Mouse (Mus musculus) gastrocnemius, postnatal 14 days (tissue): ENCODE results near the gene Cryzl2. TPM values are rescaled to one million over a fixed set of nuclear protein-coding genes. Genes with fewer than 3 reads are reported as not detected.

ENCODE experiments used
- DNase-seq: peaks from one replicate; pipeline ENCODE4 v3.0.0; 2021; ENCODE audit warnings: mixed read lengths
- intact Hi-C: fragments of 180-260 bp; cut with DNase I; formaldehyde crosslinking; loops from one replicate; pipeline ENCODE4 v1.15.1; 2025; ENCODE audit warnings: low total_unique reads
- total RNA-seq, 2 experiments: library from RNA; stranded (reverse); gene quantifications; 2 replicates each; pipeline ENCODE4 v1.2.3; 2021

Gene Cryzl2
- total RNA-seq, 2 experiments from 2014 or later, result 2.7 to 3.1 TPM

DNA sequence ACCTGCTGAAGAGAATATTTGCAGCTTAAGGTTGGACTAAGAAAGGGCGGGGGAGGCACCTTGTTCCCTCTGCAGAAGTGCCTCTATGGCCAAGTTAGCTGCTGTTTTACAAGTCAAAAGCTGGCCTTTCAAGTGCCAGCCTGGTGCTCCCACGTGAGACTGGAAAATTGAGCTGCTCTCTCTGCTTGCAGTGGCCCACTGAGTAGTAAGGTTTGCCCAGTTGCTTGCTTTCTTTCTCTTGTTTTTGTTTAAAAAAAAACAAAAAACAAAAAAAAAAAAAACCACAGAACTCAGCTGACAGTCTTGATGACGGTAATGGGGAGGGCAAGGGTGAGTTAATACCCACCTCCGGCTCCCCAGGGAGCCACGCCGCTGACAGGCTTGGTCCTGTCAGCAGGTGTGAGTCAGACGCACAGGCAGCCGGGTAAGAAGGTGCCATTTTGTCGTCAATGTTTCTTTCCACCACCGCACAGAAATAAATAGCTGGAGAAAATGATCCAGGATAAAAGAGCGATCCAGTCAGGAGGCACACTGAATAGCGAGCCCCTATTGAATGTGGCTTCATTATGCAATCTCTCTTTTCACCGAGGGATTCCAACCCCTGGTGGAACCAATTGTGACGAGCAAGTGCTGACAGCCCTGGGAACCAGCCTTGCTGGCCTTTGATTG, 18.3 kb upstream of the Cryzl2 start:
- no peak for DNase-seq
- intact Hi-C loops, result no loop called here

DNA sequence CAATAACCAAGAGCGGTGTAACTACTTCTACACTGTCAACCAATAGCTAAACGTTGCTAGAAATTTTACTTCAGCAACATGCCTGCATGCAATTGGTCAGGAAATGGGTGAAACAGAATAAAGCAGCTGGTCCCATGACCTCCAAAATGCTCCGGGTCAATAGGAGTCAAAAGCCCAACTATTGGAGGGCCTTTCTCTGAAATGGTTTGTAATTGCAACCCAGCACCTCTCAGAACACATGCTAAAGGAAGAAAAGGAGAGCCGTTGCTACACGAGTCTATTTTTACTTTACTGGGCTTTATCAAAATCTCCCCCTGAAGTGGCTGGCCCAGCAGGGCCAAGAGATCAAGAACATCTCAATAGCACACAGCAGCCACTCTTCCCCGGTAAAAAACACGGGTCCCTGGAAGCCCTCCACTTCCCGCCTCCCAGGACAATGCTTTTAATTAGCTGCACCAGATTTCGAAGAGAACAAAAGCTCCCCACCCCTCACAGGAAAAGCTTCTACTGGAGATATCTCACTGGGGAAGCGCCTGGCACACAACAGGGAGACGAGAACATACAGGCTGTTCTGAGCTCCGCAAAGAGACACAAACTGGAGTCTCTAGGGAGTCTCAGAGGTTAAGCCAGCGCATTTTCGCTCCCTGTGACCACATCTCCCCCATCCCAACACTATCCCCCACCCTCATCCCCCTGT, 15.2 kb upstream of the Cryzl2 start:
- intact Hi-C loops, result no loop called here
- DNase-seq, result peak; percentile 17

DNA sequence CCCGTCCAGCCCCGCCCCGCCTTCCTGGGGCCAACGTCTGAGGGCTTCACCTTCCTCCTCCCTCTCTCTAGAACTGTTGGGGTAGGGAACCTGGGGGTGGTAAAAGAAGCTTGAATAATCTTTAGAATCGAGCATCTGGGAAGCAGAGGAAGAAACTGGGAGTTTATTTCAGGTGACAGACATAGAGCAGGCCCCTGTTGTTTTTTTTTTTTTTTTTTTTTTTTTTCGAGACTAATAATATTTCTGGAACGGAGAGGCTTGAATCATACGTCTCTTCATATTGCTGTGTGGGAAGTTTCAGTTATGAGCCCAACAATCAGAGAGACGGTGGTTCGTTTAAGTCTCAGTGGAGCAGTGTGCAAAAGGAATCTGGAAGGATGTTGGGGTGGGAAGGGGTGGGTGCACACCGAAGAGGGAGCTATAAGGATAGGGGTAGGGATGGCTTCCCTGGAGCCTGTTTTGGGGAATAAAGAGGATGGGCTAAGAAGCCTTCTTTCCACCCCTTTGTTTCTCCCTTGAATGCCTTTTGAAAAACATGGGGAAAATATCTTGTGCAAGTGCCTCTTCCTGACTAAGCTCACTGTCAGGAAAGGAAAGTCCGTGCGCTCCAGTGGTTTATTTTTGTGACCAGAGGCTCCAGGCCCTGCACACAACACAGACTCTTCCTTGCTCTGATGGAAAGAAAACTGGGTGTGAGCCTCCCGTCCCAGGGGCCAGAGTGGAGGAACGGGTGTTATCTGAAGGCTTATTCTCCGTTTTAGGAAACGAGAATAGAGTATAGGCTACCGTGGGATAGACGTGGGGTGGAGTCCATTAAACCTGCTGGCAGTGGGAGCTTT, 14.4 kb upstream of the Cryzl2 start:
- no peak for DNase-seq
- intact Hi-C loops, result no loop called here

DNA sequence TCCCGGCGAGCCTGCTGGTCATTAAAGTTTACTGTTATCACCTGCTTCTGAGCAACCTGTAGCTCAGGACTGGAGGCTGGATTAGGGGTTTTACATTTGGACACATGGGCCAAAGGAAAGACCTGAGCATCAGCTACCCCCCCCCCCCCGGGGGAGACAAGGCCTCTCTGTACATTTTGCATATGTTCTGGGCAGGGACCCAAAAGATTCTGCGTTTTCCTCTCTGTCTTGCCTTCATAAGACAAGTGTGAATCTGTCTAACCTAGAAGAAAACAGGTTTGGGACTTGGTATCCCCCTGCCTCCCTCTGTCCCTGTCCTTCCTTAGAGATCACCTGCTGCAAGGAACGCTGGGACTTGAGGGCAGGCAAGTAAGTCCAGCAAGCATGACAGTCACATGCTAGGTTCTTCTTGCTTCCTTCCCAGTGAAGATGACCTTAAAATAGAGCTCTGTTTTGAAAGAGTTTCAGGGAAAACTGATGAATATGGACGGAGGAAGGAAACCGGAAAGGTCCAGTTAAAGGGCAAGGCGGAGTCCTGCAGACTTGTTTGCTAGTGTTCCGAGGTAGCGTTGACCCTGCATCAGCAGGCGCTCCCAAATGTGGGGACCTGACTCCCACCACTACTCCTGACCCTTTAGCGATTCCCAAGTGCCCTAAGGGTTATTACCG, 13.6 kb upstream of the Cryzl2 start:
- intact Hi-C loops, result no loop called here
- DNase-seq, result no peak

DNA sequence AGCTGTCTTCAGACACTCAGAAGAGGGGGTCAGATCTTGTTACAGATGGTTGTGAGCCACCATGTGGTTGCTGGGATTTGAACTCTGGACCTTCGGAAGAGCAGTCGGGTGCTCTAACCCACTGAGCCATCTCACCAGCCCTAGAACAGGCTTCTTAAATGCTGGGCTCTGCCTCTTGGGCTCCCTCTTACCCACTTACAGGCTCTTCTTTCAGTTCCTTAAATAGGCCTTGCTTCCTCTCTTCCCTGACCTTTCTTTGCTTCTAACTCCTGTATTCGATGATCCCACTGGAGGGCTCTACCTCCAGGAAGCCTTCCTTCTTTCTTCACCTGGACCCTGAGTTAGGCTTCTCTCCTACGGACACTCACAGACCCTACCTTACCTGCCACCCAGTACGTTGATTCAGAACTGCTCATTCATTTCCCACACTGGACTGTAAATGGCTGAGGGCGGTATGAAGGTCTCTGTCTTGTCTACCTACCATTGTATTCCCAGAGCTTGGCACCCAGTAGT, 12.9 kb upstream of the Cryzl2 start:
- intact Hi-C loops, result no loop called here
- DNase-seq, result no peak

DNA sequence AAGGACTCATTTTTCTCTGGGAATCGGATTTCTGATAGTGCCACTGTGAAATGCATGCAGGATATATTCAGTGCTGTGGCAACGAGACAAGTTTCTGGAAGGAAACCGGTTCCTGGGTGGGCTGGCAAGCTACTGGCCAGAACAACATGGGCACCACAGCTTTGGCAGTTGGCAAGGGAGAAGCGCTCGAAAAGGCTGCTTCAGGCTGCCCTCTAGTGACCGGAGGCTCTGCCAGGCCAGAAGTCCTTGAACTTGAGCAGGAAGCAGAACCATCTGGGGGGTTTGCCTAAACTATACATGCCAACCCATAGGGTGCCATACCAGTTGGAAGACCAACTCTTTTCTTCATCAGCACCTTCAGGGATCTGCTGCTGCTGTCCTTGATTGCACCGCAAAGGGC, 12.1 kb upstream of the Cryzl2 start:
- intact Hi-C loops, result no loop called here
- DNase-seq, result peak; percentile 59

DNA sequence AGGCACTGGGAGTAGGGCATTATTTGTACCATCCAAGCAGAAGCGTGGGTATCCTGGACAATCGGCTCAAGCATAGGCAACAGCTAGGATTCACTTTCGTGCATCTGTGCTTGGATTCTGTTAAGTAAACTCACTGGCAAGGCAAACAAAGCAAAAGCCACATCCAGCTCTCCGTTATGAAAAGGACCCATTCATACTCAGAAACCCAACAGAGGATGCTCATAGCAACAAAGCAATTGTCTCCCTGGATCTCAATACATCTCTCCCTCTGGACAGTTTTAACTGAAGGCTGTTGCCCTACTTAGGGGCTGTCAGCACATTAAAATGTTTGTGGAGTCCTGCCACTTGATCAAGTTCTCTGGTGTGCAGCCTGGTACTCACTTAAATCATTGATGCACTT, 11.2 kb upstream of the Cryzl2 start:
- DNase-seq, result no peak
- intact Hi-C loops, result no loop called here

DNA sequence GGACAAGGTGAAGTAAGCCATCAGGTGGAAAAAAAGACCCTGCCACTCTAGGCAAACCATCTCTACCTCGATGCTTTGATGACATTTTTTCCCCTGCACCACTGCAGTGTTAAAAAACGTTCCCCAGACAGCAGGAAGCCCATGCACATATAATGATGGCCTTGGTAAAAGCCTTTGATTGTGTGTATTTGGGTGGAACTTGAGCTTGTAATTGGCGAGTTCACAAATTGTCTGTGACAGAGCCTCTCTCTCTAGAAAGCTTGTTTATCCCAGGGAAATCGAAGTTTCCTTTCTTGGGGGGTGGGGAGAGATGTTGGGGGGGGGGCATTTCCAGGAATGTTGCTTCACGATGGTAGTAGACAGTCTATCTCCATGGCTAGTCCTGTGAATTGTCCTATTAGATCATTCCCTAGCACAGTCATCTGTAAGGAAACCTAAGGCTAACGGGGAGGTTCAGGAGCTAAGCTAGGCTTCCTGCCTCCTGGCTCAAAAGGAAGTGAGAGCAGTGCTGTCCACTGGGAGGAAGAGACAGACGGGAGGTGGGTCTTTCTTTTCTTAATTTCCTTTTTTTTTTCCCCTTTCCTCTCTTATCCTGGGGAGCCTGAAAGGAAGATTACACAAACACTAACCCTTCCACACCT, 10.1 kb upstream of the Cryzl2 start:
- intact Hi-C loops, result no loop called here
- no peak for DNase-seq

DNA sequence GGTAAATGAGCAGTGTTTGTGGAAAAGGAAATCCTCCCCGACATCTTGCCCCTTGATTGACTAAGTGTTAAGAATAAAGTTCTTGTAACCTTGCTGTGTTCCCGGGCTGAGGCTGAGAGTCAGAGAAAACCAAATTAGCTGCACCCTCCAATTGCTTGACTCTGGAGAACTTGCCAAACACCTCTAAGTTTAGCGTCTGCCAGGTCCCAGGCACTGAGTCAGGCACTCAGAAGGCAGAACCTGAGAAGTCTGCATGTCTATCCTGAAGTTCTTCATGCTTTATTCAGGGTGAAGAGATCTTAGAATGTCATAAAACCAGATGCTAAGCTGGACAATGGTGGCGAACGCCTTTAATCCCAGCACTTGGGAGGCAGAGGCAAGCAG, 9.6 kb upstream of the Cryzl2 start:
- no peak for DNase-seq
- intact Hi-C loops, result no loop called here

DNA sequence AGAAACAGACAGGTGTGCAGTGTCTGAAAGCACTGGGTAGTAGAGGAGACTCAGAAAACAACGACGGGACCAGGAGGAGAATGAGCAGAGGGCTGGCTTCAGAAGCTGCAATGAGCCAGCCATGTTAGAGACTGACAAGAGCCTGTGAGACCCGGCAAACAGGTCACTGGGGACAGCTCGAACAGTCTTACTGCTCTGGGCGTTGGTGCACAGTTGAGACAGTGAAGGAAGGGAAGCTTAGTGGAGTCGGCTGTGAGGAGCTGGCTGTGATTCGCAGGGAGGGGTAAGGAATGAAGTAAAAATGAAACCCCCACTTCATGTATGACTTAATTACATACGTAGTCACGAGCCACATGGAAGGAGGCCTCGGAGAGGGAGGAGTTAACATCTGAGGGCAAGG, 8.8 kb upstream of the Cryzl2 start:
- intact Hi-C loops, result no loop called here
- no peak for DNase-seq

DNA sequence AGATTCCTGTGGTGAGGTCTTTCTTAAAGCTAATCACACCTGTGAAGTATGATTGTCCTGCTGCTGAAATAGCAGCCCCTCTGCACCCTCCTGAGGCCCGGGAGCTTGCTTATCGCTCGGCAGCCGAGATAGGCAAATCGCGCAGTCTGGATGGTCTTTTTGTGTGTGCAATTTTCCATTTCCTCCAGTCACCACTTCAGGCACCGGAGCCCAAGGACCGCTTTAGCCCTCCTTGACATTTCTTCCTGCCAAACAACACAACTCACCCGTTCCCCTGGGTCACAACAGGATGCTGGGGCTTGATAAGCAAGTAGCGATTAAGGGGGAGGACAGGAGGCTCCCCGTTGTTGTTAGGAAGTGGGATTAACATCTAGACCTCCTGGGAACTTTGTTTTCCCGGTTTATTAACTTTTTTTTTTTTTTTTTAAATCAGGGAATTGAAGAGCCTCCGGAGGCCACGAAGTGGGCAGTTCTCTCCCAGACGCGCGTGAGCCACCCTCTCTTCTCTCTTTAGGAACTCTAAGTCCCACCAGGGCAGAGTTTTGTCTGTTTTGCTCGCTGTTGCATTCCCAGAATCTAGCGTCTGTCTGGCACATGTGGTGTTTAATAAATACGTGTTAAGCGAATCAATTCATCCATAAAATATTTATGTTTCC, 8.3 kb upstream of the Cryzl2 start:
- intact Hi-C loops, result loop anchor here (10.0 kb wide), 1 partner anchor 155 kb away; no protein-coding TSS in a partner anchor
- DNase-seq, result no peak

DNA sequence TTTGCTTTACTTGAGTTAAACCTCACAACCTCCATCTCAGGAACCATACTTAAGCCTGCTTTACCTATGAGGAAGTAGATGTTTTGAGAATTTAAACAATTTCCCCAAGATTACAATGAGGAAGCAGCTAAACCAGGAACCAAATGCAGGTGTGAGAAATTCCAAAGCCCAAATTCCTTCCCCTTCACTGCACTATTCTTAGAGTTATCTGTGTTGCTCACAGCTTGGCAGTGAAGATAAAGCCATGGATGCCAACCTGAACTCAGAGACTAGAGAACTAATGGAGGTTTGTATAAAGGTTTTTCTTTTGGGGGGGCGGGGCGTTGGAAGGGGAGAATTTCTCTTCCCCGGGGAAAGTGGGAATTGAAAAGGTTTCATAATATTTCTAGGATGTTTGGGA, 6.1 kb upstream of the Cryzl2 start:
- DNase-seq, result no peak
- intact Hi-C loops, result loop anchor here (10.0 kb wide), 1 partner anchor 157 kb away; no protein-coding TSS in a partner anchor

DNA sequence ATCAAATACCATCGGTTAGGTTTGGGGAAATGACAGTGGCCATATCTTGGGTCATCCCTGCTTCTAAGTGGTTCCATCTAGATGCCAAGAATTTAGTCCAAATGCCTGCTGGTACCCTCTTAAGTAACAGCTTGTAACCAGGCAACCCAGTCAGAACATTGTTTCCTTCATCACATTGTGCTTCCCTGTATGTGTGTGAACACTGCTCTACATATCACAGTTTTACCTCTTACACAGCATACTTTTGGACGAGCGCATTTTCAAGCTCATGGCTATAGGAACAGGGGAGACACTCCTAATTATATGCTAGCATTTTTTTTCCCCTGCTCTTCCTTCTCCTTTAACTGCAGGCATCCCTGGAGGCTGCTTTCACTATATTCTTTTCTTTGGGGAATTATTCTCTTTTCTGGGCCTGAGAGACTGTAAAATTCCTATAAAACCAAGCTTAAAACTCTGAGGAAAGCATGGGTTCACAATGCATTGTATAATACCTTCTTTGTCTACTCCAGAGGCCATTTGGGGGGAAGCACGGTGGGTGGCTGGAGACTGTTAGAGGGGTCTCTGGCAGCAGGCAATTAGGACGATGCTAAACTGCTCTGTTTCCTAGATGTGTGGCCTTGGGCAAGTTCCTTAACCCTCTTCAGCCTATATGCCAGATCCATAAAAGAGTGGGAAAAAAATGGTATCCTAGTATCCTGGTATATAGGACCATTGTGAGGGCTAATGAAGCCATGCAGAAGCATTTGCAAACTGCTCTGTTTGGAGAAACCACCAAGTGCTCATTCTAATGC, 5.4 kb upstream of the Cryzl2 start:
- intact Hi-C loops, result loop anchor here (10.0 kb wide), 1 partner anchor 158 kb away; no protein-coding TSS in a partner anchor
- no peak for DNase-seq

DNA sequence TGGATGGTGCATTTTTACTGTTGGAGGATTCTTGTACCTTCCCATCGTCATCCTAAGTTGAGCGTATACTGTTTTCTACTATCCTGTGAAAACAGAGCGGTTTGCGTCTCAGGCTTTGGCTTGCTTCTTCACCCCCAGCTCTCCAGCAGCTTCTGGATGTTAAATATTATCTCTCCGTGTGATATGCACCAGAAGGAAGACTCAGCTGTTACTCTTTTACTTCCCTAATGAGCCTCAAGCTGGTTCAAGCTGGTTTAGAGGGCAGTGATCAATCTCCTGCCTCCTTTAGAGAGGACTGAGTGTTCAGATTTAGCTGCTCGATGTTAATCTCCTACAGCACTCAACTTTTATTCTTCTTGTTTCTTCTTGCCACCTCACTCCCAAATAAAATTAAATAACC, 3.5 kb upstream of the Cryzl2 start:
- intact Hi-C loops, result loop anchor here (10.0 kb wide), 1 partner anchor 160 kb away; no protein-coding TSS in a partner anchor
- DNase-seq, result no peak

DNA sequence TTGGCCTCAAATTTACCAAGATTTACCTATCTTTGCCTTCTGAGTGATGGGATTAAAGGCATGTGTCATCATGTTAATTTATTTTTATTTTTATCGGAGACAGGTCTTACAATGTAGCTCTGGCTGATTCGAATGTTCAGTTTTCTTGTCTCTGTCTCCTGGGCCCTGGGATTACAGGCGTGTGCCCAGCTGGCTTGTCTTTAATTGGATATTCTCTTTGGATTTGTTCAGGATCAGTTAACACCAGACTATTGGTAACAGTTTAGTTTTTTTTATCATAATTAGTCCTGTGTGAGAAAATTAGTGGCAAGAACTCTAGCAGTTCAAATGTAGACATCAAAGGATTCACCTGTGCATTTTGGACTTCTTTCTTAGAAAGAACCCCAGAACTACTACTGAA, 588 bp upstream of the Cryzl2 start:
- intact Hi-C loops, result loop anchor here (10.0 kb wide), 1 partner anchor 163 kb away; no protein-coding TSS in a partner anchor
- DNase-seq, result no peak

DNA sequence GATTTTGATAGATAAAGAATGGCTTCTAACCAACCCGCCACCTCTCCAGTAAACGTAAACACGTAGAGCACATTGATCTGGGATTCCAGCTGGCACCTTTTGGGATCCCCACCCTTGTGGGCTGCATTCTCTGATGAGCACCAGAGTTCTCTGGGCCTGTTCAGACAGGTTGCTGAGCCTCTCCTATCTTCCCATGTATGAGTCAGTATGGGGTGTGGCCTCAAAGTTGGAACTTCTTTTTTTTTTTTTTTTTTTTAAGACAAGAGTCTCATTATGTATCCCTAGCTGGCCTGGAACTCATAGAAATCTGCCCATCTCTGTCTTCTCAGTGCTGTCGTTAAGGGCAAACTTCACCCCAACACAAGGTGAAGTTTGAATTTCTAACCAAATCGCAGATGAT, 1.5 kb downstream of the Cryzl2 start:
- intact Hi-C loops, result loop anchor here (10.0 kb wide), 1 partner anchor 165 kb away; no protein-coding TSS in a partner anchor

DNA sequence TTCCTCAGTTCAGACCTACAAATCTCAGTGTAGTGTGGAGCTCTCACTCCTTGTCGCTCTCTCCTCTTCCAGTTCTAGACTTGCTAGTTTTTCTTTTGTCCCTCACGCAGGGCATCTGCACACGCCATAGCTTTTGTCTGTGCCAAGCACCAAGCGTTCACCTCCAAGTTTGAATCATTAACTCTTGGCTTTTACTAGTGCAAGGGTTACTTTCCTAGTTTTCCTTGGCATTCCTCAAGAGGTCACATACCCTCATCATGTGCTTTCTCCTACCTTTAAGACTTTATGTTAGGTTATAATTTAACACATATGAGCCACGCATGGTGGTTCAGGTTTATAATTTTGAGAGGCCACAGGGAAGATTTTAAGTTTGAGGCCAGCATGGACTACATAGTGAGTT, 2.9 kb downstream of the Cryzl2 start:
- intact Hi-C loops, result no loop called here
- no peak for DNase-seq

More for the DNA sequence above, 1.5 kb downstream of the Cryzl2 start:
- no peak for DNase-seq

DNA sequence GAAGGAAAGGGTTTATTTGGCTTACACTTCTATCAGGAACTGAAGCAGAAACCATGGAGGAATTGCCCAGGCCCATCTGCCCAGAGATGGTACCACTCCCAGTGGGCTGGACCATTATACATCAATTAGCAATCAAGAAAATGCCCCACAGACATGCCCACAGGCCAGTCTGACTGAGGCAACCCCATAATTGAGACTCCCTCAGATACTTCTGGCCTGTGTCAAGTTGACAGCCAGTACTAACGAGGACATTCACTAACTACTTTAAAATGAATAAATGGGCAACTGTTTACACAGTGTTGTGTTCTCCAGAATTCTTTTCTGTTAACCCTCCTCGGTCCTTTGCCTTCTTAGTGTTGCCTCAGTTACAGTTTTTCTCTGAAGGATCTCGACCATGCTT, 4.0 kb downstream of the Cryzl2 start:
- no peak for DNase-seq
- intact Hi-C loops, result no loop called here
